Mouse (Mus musculus): ENCODE data around the gene Ptprk.

DNA sequence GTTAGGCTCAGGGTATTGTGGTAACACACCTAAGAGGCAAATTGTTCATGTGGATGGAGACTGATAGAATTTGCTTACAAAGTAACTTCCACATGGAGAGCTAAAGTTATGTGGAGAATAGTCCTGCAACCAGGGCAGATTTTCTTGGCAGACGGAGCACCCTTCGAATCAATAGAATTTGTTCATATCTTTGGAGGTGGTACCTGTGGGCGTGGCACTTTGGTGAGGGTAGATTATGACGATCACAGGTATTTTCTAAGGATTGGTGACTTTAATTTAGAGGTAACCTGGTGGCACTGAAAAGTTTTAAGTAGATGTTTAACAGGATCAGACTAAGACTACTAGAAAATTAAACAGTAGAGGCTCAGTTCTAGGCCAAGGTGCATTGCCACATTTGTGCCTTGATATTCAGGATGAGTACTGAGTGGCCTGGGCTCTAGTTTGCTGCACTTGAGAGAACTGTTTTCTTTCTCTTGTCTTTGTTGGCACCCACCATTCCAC lies 28.8 kb downstream of the Ptprk start:
- no peak for TF ChIP-seq CTCF (IDR thresholded peaks at IDR 0.05; ENCODE audit: low read depth, low read length)
- TF ChIP-seq GATA1 (IDR thresholded peaks at IDR 0.05; ENCODE audit: borderline replicate concordance, low read length), result no peak
- no peak for TF ChIP-seq POLR2AphosphoS5 (IDR thresholded peaks at IDR 0.05; ENCODE audit: insufficient replicate concordance, low read depth, low read length)
